Mouse (Mus musculus) mesoderm, embryonic 11.5 days (tissue): Measurements from ENCODE around the gene Pbx2.
A peak's percentile ranks its signal among the peaks of the same experiment; 100 is the strongest.

Source experiments
- DNase-seq: peaks from one replicate; pipeline ENCODE4 v3.0.0-alpha.2; 2012; ENCODE audit warnings: low read depth, low spot score

The Pbx2 gene

DNA sequence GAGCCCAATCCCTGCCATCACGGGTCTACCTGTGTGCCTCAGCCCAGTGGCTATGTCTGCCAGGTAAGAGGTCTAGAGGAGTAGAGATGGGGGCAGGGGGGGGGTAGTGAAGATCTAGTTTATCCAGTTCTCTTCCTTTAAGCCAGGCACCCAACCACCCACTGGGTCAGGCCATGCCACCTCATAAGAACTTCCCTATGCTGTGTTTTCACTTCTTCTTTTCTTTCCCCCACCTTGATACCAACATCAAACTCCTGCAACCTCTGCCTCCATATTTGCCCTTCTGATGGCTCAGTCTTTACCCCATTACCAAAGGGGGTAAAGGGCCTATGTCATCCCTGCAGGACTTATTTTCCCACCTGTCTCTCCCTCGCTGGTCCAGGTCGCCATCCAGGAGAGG is 13.0 kb upstream of the Pbx2 start:
- no peak for DNase-seq

DNA sequence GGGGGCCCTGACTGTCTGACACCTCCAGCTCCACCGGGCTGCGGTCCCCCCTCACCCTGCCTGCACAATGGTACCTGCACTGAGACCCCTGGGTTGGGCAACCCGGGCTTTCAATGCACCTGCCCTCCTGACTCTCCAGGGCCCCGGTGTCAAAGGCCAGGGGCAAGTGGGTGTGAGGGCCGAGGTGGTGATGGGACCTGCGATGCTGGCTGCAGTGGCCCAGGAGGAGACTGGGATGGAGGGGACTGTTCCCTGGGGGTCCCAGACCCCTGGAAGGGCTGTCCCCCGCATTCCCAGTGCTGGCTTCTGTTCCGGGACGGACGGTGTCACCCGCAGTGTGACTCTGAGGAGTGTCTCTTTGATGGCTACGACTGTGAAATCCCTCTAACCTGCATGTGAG is 8.5 kb upstream of the Pbx2 start:
- no peak for DNase-seq

DNA sequence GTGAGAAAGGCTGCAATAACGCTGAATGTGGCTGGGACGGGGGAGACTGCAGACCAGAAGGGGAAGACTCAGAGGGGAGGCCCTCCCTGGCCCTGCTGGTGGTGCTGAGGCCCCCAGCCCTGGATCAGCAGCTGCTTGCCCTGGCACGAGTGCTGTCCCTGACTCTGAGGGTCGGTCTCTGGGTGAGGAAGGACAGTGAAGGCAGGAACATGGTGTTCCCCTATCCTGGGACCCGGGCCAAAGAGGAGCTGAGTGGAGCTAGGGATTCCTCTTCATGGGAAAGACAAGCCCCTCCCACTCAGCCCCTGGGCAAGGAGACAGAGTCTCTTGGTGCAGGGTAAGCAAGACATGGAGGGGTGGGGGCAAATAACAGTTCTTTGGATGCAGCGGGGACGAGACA is 7.7 kb upstream of the Pbx2 start:
- DNase-seq = no peak

DNA sequence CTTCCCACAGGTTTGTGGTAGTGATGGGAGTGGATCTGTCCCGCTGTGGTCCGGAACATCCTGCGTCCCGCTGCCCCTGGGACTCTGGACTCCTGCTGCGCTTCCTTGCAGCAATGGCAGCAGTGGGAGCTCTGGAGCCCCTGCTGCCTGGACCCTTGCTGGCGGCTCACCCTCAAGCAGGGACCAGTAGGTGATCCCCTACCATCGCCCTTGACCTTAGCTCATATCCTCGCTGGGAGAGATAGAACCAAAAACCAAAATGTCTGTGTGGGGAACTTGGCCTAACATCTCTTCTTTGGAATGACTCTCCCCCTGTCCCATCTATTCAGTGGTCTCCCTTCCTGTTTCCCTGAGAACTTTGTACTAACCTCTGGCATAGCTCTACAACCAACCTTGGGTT is 7.2 kb upstream of the Pbx2 start:
- no peak for DNase-seq

DNA sequence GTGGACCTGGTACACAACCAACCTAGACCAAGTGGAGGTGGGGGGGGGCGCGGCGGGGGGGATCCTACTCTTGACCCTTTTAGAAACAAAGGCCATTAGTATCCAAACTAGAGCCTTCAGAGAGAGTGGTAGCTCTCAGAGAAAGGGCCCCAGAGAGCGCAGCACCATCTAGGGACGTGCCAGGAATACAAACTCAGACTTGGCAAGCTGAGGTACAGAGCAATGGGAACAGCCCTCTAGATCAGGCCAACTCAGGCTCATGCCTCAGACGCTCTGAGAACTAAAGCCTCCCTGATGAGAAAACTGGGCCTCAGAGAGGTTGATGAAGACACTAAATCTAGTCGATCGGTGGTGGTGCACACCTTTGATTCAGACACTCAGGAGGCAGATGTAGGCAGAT is 5.9 kb upstream of the Pbx2 start:
- no peak for DNase-seq

DNA sequence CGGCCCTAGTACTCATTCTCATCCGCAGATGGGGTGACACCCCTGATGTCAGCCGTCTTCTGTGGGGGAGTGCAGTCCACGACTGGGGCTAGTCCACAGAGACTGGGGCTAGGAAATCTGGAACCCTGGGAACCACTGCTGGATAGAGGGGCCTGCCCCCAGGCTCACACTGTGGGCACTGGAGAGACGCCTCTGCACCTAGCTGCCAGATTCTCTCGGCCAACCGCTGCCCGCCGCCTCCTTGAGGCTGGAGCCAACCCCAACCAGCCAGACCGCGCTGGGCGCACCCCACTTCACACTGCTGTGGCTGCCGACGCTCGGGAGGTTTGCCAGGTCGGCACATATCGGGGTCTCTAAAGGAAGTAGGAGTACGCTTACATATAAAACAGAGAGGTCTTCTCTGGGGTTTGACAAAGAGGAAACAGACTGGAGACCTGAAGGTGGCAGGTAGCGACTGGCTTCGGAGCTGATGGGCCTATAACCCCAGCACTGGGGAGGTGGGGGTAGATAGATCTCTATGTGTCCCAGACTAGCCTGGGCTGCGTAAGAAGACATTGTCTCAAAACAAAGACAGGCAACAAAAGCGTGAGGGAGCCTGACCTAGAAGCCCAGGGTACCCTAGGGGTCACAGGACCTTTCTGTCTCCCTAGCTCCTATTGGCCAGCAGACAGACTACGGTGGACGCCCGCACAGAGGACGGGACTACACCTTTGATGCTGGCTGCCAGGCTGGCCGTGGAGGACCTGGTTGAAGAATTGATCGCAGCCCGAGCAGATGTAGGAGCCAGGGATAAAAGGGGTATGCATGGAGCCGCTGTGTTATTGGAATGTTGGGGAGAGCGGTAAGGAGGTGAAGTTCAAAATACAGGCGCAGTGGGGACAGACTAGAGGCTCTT is 4.9 kb upstream of the Pbx2 start:
- peak; percentile 43 for DNase-seq

DNA sequence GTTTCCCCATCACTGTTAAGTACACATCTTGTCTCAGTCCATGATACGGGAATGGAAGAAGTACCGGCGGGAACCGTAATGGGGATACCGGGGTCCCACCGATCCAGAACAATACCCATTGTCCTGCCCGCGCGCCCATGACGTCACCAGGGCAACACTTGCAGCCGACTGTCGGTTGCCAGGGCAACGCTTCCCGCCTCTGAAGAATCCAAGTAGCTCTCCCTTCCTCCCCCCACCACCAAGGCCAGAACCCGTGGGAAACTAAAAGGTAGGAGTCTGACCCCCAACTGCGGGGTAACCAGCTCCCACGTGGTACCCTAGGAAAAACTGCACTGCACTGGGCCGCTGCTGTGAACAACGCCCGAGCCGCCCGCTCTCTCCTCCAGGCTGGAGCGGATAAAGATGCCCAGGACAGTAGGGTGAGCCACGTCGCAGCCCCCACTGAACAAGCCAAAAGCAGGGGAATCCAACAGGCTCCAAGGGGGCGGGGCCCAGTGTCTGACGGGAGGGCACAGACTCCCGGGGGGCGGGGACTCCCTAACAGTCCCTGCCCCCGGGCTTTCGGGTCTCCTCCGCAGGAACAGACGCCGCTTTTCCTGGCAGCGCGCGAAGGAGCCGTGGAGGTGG is 4.2 kb upstream of the Pbx2 start:
- DNase-seq = peak; percentile 93

DNA sequence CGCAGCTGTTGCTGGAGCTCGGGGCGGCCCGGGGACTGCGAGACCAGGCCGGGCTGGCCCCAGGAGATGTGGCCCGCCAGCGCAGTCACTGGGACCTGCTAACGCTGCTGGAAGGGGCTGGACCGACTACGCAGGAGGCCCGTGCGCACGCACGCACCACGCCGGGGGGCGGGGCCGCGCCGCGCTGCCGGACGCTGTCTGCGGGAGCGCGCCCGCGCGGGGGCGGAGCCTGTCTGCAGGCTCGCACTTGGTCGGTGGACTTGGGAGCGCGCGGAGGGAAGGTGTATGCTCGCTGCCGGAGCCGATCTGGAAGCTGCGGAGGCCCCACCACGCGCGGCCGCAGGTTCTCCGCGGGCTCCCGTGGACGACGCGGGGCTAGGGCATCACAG is 3.6 kb upstream of the Pbx2 start:
- peak; percentile 95 for DNase-seq

DNA sequence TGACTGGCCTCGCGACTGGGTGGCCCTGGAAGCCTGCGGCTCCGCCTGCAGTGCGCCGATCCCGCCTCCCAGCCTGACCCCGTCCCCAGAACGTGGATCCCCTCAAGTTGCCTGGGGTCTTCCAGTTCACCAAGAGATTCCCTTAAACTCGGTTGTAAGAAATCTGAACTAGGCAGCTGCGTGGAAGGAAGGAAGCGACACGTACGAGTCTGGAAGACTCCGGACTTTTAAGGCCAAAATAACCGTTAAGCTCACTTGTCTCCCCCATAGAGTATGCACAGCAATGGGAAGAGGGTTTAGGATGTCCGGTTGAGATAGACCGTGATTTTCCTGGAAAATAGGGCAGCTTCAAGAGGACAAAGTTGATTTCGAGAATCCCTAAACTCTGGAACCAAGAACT is 3.3 kb upstream of the Pbx2 start:
- no peak for DNase-seq

DNA sequence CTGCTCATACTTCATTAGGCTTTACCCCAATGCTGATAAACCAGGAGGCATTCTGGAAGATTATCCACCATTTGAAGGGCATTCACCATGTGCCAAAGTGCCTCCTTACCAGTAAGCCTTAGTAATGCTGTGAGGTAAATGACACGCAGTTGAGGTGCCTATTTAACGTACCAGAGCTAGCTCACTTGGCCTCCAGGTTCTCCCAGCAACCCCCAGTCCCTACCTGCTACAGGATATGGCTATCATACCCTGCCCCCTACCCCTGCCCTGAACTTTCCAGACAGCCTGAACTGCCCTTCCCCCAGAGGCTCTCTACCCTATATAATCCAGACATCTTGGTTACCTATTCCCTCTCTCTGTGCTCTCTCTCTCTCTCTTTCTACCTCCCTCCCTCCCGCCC is 2.3 kb upstream of the Pbx2 start:
- DNase-seq = no peak

DNA sequence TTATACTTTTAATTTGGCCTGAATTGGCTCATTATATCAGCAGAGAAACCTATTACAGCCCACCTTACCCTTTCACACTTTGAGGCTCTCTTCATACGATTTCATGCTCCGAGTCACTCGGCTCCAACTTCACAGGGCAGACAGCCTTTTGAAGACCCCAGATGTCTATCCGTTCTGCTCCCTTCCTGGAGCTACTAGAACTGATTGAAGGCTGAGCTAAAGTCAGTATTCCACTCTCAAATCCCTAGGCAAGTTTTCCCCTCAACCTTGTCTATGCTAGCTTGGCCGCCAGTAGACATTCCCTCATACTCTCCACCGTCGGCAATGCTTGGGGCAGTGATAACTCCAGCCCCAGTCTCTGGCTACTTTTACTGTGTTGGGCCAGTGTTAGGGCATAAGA is 1.9 kb upstream of the Pbx2 start:
- DNase-seq = no peak

DNA sequence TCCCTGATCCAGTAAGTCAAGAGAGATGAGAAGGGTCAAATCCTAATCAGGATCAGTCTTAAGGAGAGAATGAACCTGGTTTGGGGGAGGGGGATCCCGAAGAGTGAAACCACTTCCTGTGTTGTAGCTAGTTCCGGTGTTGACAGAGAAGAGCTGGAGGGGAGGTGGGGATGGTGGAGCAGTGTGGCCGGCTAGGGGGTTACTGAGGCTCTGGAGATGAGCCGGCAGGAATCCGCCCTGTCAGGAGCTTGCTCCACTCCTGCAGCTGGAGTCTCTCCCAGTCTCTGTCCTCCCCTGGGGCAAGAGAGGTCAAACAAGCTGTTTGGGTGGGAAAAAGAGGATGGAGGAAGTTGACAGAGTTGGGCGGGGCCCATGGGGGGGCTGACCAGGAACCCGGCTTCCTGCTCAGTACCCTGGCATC is 1.4 kb upstream of the Pbx2 start, which contains the start of gene Gpsm3:
Gene Gpsm3 (plus strand): TSS at position 126 of the 421 bp plus-strand sequence.
- no peak for DNase-seq

DNA sequence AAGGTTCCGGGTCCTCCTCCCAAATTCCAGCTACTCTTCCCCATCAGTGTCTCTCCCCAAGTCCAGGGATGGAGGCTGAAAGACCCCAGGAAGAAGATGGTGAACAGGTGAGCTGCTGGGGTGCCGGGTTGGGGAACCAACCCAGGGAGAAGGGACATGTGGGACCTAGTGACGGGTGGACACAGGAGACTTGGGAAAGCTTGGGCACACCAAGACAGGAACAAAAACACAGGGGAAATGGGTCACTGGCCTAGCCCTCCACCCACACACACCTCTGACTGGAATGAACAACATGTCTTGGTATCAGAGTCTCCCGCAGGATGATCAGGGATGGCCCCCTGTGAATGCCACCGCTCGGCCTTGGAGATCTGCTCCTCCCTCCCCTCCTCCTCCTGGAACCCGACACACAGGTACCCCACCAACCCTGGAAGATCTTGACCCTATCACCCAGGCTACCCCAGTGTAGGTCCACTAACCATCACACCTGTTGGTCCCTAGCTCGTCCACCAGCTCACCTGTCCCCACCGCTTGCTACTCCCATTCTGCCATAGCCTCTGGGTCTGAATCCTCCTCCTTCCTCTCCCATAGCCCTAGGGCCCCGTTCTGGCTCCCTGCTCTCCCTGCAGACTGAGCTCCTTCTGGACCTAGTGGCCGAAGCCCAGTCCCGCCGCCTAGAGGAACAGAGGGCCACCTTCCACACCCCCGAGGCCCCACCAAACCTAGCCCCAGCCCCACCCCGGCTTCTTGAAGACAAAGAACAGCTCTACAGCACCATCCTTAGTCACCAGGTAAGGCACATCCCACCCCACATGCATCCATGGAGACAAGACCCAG is 695 bp upstream of the Pbx2 start:
- no peak for DNase-seq

DNA sequence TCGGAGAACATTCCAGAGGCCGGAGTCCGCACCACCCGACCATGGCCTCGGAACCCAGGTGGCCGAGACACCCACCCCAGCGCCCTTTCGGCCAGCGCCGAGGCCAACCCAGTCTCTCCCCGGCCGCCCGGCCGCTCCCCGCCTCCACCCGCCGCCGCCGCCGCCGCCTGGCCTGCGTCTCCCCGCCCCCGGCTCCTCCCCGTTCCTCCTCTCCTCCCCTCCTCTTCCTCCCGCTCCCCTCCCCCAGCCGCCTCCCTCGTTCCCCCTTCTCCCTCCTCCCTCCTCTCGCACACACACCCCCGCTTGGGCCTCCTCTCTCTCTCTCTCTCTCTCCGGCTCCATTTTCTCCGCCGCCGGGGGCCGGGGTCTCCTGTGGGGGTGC is 919 bp downstream of the Pbx2 start:
- peak; percentile 90 for DNase-seq

DNA sequence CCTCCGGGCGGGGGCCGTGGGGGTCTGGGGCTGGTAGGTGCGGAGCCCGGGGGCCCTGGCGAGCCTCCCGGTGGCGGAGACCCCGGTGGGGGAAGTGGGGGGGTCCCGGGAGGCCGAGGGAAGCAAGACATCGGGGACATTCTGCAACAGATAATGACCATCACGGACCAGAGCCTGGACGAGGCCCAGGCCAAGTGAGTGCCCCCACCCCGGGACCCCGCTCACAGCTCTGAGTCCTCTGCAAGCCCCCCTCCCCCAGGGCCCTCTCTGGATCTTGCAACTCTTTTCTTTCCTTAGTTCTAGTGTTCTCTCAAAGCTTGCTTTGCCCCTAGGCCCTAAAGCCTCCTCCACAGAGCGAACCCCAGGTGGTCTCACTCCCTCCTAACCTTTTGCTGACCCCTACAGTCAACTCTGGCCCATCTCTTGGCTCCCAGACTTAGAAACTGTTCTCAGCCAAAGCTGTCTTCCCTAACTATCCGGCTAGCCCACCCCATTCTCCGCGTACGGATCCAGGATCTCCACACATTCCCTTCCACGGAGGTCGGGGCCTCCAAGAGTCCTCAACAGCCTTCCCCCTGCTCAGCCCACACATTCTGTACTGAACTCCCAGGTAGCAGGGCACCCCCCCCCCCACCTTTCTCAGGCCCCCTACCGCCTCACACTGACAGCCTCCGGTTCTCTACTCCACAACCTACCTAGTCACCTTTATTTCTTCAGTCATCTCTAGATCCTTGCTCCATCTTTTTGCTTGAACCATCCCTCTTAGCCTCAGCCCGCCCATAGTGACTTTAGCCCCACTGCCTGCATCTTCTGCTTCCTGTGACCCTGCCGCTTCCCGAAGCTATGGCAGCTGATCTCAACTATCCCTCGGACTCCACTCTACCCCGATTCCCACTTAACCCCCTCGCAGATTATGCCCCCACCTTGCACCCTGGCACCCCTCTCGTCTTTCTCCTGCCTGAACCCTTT is 1.8 kb downstream of the Pbx2 start:
- DNase-seq = peak; percentile 51

DNA sequence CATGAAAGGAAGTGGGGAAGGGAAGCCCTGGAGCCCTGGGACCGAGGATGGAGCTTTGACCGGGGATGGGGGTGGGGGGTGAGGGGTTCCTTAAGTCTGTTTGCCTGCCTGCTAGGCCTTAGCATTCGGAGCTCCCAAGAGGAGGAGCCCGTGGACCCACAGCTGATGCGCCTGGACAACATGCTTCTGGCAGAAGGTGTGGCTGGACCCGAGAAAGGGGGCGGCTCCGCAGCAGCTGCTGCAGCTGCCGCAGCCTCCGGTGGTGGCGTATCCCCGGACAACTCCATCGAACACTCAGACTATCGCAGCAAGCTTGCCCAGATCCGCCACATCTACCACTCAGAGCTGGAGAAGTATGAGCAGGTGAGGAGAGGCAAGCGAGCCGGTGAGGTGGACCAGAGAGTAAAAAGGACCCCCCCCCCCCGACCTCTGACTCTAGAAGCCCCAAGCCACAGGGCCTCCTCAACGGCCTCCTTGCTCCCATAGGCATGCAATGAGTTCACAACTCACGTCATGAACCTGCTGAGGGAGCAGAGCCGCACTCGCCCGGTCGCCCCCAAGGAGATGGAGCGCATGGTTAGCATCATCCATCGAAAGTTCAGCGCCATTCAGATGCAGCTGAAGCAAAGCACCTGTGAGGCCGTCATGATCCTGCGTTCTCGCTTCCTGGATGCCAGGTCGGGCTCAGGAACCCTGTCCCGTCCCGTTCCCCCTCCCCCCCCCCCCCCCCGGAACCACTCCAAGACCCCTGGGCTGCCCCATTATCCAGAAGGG is 2.9 kb downstream of the Pbx2 start:
- DNase-seq = no peak

DNA sequence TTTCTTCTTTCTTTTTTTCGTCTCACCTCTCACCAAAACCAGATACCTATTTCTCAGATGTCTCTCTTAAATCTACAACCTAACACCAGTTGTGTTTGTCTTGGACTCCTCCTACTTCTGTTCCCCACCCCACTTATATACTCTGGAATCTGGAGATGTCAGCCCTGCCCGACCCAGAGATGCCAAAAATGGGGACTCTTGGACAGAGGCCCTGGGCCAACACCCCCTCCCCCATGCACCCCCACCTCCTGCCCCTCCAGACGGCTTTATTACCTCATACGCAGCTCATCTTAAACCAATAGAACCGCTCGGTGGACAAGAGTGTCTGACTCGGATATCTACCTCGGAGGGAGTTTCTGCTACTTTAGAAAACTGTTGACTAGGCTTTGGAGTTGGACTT is 5.0 kb downstream of the Pbx2 start:
- no peak for DNase-seq

DNA sequence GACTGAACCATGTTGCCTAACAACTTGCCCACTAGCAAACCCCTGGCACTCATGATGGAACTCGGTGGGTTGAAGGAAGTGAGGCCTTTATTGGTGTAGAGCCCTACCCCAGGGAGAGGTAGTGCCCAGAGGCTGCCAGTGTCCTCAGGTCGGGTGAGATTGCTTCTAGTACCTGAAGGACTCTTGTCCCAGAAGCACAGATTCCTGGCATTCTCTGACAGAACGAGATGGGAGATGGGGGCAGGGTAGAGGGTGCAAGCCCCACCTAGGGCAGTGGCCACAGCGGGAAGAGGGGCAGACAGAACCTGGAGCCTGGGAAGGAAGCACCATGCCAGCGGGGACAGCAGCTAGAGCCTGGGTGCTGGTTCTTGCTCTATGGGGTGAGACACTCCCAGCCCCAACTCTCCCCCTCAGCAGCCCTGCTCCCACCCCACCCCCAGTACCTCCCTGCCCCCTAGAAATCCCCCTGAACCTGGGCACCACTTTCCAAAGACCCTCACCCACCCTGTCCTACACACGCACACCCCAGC is 6.6 kb downstream of the Pbx2 start, which contains the start of gene Ager:
Gene Ager (plus strand): TSS at position 297 of the 530 bp plus-strand sequence.
- no peak for DNase-seq

DNA sequence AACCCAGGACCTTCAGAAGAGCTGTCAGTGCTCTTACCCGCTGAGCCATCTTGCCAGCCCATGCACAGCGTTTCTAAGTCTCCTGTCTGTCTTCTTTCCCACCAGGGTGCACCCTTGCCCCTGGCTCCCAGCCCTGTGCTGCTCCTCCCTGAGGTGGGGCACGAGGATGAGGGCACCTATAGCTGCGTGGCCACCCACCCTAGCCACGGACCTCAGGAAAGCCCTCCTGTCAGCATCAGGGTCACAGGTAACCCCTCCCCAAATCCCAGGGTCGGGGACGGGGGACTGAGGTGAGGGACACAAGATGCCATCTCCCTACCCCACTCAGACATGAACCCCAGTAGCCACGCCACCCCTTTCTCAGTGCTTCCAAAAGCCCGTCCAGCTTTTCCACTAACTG is 8.8 kb downstream of the Pbx2 start:
- DNase-seq = no peak

DNA sequence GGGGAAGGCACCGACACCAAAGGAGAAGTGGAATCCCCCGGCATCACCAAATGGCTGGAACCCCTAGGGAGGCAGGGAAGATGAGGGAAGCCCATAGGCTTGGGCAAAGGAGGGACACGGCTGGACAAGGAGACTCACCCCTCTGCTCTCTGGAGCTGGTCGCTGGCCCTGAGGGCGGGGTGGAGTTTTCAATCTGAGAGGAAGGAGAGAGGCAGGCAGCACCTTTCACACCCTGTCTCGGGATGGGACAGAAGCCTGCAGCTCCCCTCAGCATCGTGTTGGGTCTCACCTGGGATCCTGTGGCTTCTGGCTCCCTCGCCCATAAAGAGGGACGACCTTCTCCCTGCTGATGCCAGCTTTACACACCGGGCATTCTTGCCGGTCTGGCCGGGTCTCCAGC is 10.7 kb downstream of the Pbx2 start:
- no peak for DNase-seq
